Mouse (Mus musculus): ENCODE results near the gene Cstf2.

- TF ChIP-seq USF1 (IDR thresholded peaks at IDR 0.05; ENCODE audit: low read depth, low read length) (no peak), POLR2AphosphoS2 (IDR thresholded peaks at IDR 0.05; ENCODE audit: low read depth, low read length) (no peak), E2F4 (IDR thresholded peaks at IDR 0.05; ENCODE audit: insufficient replicate concordance, low read depth, low read length) (no peak), NELFE (IDR thresholded peaks at IDR 0.05; ENCODE audit: low read depth, low read length) (no peak), TCF12 (IDR thresholded peaks at IDR 0.05; ENCODE audit: low read depth, low read length) (no peak), CTCF (conservative IDR thresholded peaks at IDR 0.05 in 1 of 2, IDR thresholded peaks at IDR 0.05 in 1 of 2; ENCODE audit: low read depth in 2 of 2, low read length in 2 of 2) (no peak), MEF2A (IDR thresholded peaks at IDR 0.05; ENCODE audit: borderline replicate concordance, low read depth, low read length) (no peak)
Measured at GRCm38 (mm10) chrX:134102641-134103040, 43.7 kb downstream of the Cstf2 start.
